8 mouse cellular contexts compared by ENCODE assay signal in genomic region chr14:111676166-111676581, GRCm38 (mm10). TPM values are rescaled to one million over a fixed set of nuclear protein-coding genes. Genes with fewer than 3 reads are reported as not detected.
DNase-seq lines count a peak whose midpoint lies in the region; ATAC-seq lines count a peak whose summit lies in the region.

No protein-coding gene starts in this region.

- ATAC-seq in lung, embryonic 16.5 days (ENCODE audit: low read depth), result peak; percentile 53; the same call in 1 of the 2 replicates
- ATAC-seq in heart, embryonic 14.5 days (ENCODE audit: insufficient number of reproducible peaks, insufficient read depth, low FRiP score, low read depth), result 0 out of 2 replicates have a peak, but pooled peaks have one; percentile 27
- ATAC-seq in neural tube, embryonic 15.5 days (ENCODE audit: low FRiP score), result peak; percentile 72

- H3K4me1 ChIP-seq in lung, embryonic 16.5 days (replicated peaks; ENCODE audit: control insufficient read depth, insufficient read depth, low read length), result peaks cover 11% of the 10 kb centered on the region
- H3K4me1 ChIP-seq in heart, embryonic 14.5 days (ENCODE audit: control insufficient read depth in 2 of 2, insufficient read depth in 2 of 2, low read length in 2 of 2), result peaks cover 10 to 11% of the 10 kb centered on the region in 2 experiments; a peak in 3 of 4 replicates
- peaks cover 26% of the 10 kb centered on the region for H3K4me1 ChIP-seq in neural tube, embryonic 15.5 days

- DNase-seq in lung, postnatal 4 days, result no peak
- DNase-seq in cerebellum, postnatal 14 days, result peak; percentile 60 to 63
- DNase-seq in left cerebral cortex, postnatal 36 days (ENCODE audit: low spot score in 2 of 2), result peak; percentile 56 to 61
- no peak for DNase-seq in spleen, postnatal 10 days (ENCODE audit: low spot score in 2 of 2)
- DNase-seq in lung, postnatal 14 days, result no peak

- intact Hi-C loops in left cerebral cortex, postnatal 36 days (cut with DNase I), result loop anchor here (10.0 kb wide), 1 partner anchor 1219 kb away; no protein-coding TSS in a partner anchor

- H3K27ac ChIP-seq in lung, embryonic 16.5 days (ENCODE audit: low read length), result no peak overlapping the region
- peak overlapping the region; percentile 84 to 86 for H3K27ac ChIP-seq in heart, embryonic 14.5 days (replicated peaks in 1 of 2; ENCODE audit: control insufficient read depth in 1 of 2, insufficient read depth in 1 of 2, low read depth in 2 of 2, low read length in 2 of 2)
- peak overlapping the region; percentile 96 for H3K27ac ChIP-seq in neural tube, embryonic 15.5 days (replicated peaks)

- H3K9me3 ChIP-seq in lung, embryonic 16.5 days (ENCODE audit: control insufficient read depth, low read length), result no peaks in the 10 kb centered on the region
- H3K9me3 ChIP-seq in heart, embryonic 14.5 days (ENCODE audit: control insufficient read depth, low read length), result no peaks in the 10 kb centered on the region
- no peaks in the 10 kb centered on the region for H3K9me3 ChIP-seq in neural tube, embryonic 15.5 days (replicated peaks)

- under 1% methylated on average over 19 of the region's 19 CpGs for WGBS in lung, embryonic 16.5 days
- under 1% methylated on average over 19 of the region's 19 CpGs for WGBS in heart, embryonic 14.5 days
- WGBS in neural tube, embryonic 15.5 days, result under 1% methylated on average over 19 of the region's 19 CpGs

- H3K27me3 ChIP-seq in lung, embryonic 16.5 days (ENCODE audit: control insufficient read depth, insufficient read depth, low read depth, low read length), result peaks cover 52% of the 10 kb centered on the region
- H3K27me3 ChIP-seq in heart, embryonic 14.5 days (ENCODE audit: control insufficient read depth, insufficient read depth, low read length), result peaks cover 19% of the 10 kb centered on the region; the same call in 1 of the 2 replicates
- no peaks in the 10 kb centered on the region for H3K27me3 ChIP-seq in neural tube, embryonic 15.5 days (replicated peaks)

- H3K9ac ChIP-seq in lung, embryonic 16.5 days (ENCODE audit: low read length), result peak overlapping the region; percentile 49
- peak overlapping the region; percentile 83 for H3K9ac ChIP-seq in heart, embryonic 14.5 days (ENCODE audit: low read length)
- H3K9ac ChIP-seq in neural tube, embryonic 15.5 days (replicated peaks), result peak overlapping the region; percentile 94

- no peaks in the 10 kb centered on the region for H3K36me3 ChIP-seq in lung, embryonic 16.5 days (ENCODE audit: control insufficient read depth, insufficient read depth, low read length)
- no peaks in the 10 kb centered on the region for H3K36me3 ChIP-seq in heart, embryonic 14.5 days (ENCODE audit: control insufficient read depth, insufficient read depth, low read length)
- H3K36me3 ChIP-seq in neural tube, embryonic 15.5 days, result 0 out of 2 replicates have a peak, but pooled peaks cover 7% of the 10 kb centered on the region

- peak overlapping the region; percentile 53 for H3K4me3 ChIP-seq in lung, embryonic 16.5 days (ENCODE audit: low read length)
- peak overlapping the region; percentile 55 to 80 for H3K4me3 ChIP-seq in heart, embryonic 14.5 days (ENCODE audit: control insufficient read depth in 1 of 2, insufficient read depth in 1 of 2, low read depth in 1 of 2, low read length in 2 of 2)
- H3K4me3 ChIP-seq in neural tube, embryonic 15.5 days (replicated peaks), result peak overlapping the region; percentile 82

- H3K4me2 ChIP-seq in lung, embryonic 16.5 days (ENCODE audit: low read depth, low read length), result peak overlapping the region; percentile 74
- peak overlapping the region; percentile 78 for H3K4me2 ChIP-seq in heart, embryonic 14.5 days (ENCODE audit: low read length)
- H3K4me2 ChIP-seq in neural tube, embryonic 15.5 days, result peak overlapping the region; percentile 71

RNA-seq across cellular contexts. Expression of gene Slitrk5, which starts 1.3 kb away (rescaled TPM):
- 0.39 and 0.62 TPM in 2 replicates for polyA plus RNA-seq in lung, embryonic 16.5 days (2015; fragmentation: Nextera tagmentation; extraction: Ambion mirVana)
- polyA plus RNA-seq in heart, embryonic 14.5 days (2014; fragmentation: Nextera tagmentation; extraction: Ambion mirVana), result 9.7 and 9.8 TPM in 2 replicates
- total RNA-seq in left cerebral cortex, postnatal 36 days (2021), result 10 to 100 TPM; 82.8 to 83.8 TPM
- 33.1 and 36.2 TPM in 2 replicates for polyA plus RNA-seq in neural tube, embryonic 15.5 days (2015; fragmentation: Nextera tagmentation; extraction: Ambion mirVana)

Comparison
In these comparisons a context has a peak if more than half of its experiments do, and no peak if none do; other contexts are left out.
1. DNase-seq: peak in cerebellum, postnatal 14 days (2 of 2) and left cerebral cortex, postnatal 36 days (2 of 2); none in lung, postnatal 4 days (0 of 2), spleen, postnatal 10 days (0 of 2) and lung, postnatal 14 days (single experiment).
2. Peak in every context shown above with its lines, with median percentiles within 50 percentile points of each other: ATAC-seq, H3K4me2 ChIP-seq, H3K4me3 ChIP-seq and H3K9ac ChIP-seq.